Mouse (Mus musculus) lung, adult 2 months (tissue): ENCODE results near the gene Bend5. TPM values are rescaled to one million over a fixed set of nuclear protein-coding genes. Genes with fewer than 3 reads are reported as not detected.

Experiments
- DNase-seq: peaks from one replicate; pipeline ENCODE4 v3.0.0; 2022
- H3K4me1 ChIP-seq: fragments of 200-500 bp; 2 replicates; pipeline ENCODE4 v1.6.1; 2011; ENCODE audit warnings: low read length; ENCODE audit not compliant: control insufficient read depth, insufficient read depth
- H3K4me3 ChIP-seq: fragments of 200-500 bp; replicated peaks from 2 replicates; pipeline ENCODE3; 2011; ENCODE audit warnings: low read depth, mild to moderate bottlenecking, control low read depth, low read length; ENCODE audit errors: extremely low read depth
- CTCF ChIP-seq: fragments of 200-500 bp; IDR thresholded peaks from 2 replicates; pipeline ENCODE4 v1.5.1; 2011; ENCODE audit warnings: mild to moderate bottlenecking, low read length, control low read depth; ENCODE audit not compliant: insufficient read depth
- POLR2A ChIP-seq: fragments of 200-500 bp; IDR thresholded peaks from 2 replicates; pipeline ENCODE4 v1.6.1; 2011; ENCODE audit warnings: low read depth, mild to moderate bottlenecking, control low read depth, low read length, borderline replicate concordance; ENCODE audit errors: extremely low read depth
- WGBS: fragments of 180-500 bp; shearing (Covaris S2); methylation state at CpG from one replicate; pipeline ENCODE4 v1.1.7; 2018; 5-methylcytosine and 5-hydroxymethylcytosine counted together
- polyA plus RNA-seq: library from polyadenylated mRNA; depleted of rRNA; stranded (reverse); fragments of >200 nt; gene quantifications from 2 replicates; pipeline ENCODE4 v1.2.3, GENCODE M21; 2012

Bend5 gene
- polyA plus RNA-seq, 1 experiment = 4.0 TPM

DNA sequence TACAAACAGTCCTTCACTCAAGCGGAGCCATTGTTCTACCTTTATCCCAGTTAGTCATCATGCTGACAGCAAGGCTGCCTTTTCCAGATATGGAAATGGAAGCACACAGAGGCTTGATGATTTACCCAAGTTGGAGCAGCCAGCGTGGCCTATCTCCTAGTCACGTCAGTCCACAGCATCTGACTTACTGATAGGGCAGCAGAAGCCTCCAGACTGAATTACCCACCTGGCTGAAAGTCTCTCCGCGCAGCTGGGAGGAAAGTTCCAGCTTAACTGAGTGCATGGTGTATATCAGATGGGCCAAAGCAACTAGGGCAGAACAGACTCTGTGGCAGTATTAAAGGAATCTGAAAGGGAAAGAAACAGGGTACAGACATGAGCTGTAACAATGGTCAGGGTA is 68.7 kb downstream of the Bend5 start:
- H3K4me1 ChIP-seq = no peaks in the 10 kb centered on the region
- H3K4me3 ChIP-seq = no peak overlapping the region
- no peak for TF ChIP-seq POLR2A
- no peak for TF ChIP-seq CTCF
- no peak for DNase-seq
- 83% methylated on average over 5 of the region's 5 CpGs for WGBS

DNA sequence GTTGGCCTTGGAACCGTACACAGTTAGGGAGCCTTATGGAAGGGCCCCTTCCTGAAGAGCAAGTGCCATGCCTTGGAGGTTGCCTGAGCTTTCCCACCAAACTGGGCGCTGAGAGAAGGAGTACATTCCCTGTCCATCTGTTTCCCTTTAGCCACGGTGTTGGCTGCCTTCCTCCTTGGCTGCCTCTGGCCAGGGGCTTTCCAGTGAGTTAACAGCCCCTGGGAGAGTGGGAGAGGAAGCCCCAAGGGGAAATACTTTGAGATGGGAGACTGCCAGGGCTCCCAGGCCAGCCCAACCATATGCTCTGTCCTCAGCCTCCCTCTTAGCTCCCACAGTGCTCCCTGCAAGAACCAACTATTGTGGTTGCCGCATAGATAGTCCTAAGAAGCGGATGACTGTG is 70.4 kb downstream of the Bend5 start:
- 44% methylated on average over 5 of the region's 5 CpGs for WGBS
- TF ChIP-seq CTCF (no peak), POLR2A (no peak)

DNA sequence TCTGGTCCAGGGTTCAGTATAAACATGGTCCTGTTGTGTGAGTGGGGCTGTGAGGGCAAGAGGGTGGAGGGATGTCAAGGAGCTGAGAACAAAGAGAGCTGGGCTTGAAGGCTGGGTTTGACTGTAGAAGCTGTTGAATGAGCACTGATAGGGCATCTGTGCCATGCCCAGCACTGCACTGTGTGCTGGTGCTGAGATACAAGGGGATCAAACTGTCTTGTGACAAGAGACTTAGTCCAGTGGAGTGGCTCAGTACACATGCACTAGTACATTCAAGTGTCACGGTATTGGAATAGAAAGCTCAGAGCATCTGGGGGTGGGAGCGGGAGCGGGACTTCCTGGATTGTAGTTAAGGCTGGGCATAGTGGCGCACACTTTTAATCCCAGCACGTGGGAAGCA is 71.4 kb downstream of the Bend5 start:
- 67% methylated on average over 5 of the region's 5 CpGs for WGBS
- DNase-seq = no peak
- no peaks in the 10 kb centered on the region for H3K4me1 ChIP-seq
- TF ChIP-seq POLR2A (no peak), CTCF (no peak)
- H3K4me3 ChIP-seq = no peak overlapping the region

More for the DNA sequence above, 70.4 kb downstream of the Bend5 start:
- no peaks in the 10 kb centered on the region for H3K4me1 ChIP-seq
- H3K4me3 ChIP-seq = no peak overlapping the region
- no peak for DNase-seq

DNA sequence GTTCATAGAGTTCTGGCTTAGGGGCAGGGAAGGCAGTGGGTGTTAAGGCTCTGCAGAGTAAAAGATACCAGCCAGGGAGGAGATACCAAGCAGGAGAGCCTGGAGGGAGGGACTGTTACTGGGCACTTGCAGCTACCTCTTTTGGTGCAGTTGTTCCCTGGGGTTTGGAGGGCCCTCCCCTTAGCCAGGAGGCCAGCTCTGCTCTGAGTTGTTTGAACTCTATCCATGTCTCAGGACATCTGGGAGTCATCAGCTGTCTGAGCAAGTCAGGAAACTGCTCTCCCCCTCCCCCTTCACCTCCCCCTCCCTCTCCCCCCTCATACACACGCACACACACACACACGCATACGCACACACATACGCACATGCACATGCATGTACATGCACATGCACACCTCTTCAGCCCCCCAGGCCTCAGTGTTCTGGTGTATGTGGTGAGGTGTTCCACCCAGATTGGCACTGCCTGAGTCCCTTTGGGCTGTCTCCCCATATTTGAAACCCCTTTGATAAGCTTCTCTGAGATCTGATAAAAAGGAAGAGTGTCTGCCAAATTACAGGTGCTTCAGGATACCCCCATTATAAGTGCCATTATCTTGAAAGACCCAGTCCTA is 72.5 kb downstream of the Bend5 start:
- H3K4me1 ChIP-seq = no peaks in the 10 kb centered on the region
- 90% methylated on average over 4 of the region's 4 CpGs for WGBS
- DNase-seq = no peak
- H3K4me3 ChIP-seq = no peak overlapping the region
- TF ChIP-seq POLR2A = no peak
- TF ChIP-seq CTCF = no peak

DNA sequence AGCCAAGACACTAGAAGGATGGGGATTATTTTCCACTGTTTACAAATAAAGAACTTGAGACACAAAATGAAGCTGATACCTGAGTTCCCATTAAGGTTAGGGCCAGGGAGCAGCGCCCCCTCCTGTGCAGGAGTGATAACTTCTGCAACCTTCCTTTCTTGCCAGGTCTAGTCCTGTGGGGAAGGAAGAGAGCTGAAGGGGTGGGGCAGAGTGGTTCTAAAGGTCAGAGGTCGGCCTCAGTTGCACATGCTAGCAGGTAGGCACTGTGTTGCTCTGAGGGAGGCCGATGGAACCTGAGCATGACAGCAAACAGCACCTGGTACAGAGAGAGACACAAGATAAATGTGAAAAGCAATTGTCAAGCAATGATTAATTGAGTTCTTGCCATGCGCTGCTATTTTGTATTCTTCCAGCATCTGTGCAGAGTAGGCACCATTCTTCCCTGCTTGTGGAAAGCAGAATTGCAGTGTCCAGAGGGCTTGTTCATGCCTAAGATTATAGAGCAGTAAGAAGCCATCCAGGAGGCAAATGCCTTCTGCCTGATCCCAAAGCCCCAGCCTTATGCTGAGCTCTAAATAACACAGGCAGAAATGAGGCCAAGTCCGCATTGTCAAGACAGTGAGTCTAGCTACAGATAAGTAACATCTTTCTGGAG is 79.1 kb downstream of the Bend5 start:
- 60% methylated on average over 5 of the region's 5 CpGs for WGBS
- TF ChIP-seq CTCF (peak; percentile 43), POLR2A (no peak)
- no peaks in the 10 kb centered on the region for H3K4me1 ChIP-seq
- no peak overlapping the region for H3K4me3 ChIP-seq
- no peak for DNase-seq

DNA sequence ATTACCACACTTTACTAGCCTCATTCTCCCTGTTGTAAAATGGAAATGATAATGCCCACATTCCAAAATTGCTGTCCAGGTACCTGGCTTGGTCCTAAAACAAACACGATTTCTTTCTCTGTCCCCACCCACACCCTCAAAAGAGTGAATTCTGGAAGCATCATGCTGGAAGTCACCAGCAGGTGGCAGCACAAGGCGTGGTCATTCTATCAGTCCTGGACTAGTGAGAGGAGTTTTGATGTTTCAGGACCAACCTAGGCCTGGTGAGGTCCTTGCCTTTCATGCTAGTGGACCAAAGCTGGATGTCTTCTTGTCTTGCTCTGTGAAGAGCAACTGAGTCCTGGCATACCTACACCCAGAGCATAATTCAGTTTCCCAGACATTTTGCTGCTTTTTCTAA is 81.1 kb downstream of the Bend5 start:
- WGBS = 4% methylated on average over 2 of the region's 2 CpGs
- Histone ChIP-seq H3K4me3 (no peak overlapping the region), H3K4me1 (no peaks in the 10 kb centered on the region)
- peak; percentile 83 for TF ChIP-seq CTCF
- TF ChIP-seq POLR2A = no peak
- peak; percentile 59 for DNase-seq

DNA sequence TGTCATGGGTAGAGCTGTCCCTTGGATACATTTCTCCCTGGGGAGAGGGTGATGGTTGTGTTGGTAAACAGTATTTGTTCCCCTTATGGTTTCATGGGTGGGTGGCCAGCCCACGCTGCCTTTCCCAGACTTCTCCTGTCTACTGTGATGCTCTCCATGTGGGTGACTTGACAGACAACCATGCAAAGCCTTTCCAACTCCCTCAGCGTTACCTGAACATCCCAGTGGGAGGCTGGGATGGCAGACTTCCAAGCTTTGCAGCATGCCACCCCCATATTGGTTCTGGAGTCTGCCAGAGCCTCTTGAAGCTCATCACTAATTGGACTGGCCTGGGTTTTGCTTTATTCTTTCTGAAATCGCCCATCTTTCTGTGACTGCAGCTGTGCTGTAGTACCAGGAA is 83.9 kb downstream of the Bend5 start:
- H3K4me1 ChIP-seq = no peaks in the 10 kb centered on the region
- no peak overlapping the region for H3K4me3 ChIP-seq
- 55% methylated on average over 3 of the region's 3 CpGs for WGBS
- no peak for DNase-seq
- TF ChIP-seq POLR2A (no peak), CTCF (no peak)

DNA sequence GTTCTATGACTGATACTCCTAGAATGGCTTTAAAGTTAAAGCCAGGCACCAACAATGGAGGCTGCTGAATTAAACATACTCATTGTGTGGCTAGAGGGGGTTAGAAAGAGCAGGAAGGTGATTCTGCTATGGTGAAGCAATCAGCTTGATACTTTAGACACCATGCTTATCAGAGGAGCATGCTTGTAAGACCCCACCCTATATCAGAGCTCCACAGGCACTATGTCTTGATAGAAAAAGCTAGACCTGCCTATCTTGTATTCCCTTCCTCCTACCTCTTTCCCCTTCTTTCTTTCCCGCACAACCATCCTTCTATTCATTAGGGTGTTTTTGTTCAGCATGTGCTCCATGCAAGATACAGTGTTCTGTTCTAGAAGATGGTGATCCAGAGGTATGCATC is 86.6 kb downstream of the Bend5 start:
- WGBS = 77% methylated on average over 1 of the region's 1 CpGs
- no peak for TF ChIP-seq CTCF
- no peak for TF ChIP-seq POLR2A
- H3K4me1 ChIP-seq = no peaks in the 10 kb centered on the region
- no peak for DNase-seq
- no peak overlapping the region for H3K4me3 ChIP-seq

DNA sequence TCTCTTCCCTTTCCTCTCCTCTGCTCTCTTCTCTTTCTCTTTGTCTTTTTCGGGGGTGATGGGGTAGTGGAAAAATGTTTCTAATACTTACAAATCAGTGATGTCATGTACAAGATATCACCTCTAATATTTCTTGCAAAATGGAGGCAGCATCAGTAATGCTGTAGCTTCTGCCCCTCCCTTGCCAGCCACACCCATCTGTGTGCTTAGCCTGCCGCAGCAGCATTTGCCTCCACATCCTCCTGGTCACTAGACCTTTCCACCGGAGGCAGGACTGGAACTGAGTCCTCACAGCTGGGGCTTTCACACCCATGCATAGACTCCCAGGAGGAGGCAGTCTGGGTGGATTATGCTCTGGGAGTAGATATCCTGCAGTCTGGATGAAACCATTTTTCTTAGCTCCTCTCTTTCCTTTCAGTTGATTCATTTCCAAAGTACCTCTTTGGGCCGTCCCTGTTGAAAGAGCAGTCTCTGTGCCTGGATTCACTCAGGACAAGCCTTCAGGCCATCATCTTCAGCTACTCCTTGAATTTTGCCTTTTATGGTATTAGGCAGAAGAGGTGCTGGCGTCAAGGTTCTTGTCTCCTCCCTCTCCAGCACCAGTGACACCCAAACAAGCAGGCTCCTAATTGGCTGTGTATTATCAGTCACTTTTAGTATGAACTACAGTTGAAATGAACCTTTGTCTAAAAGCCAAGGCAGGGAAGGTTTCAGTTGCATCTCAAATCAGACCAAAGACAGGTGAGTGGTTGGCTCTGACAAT is 88.3 kb downstream of the Bend5 start:
- no peaks in the 10 kb centered on the region for H3K4me1 ChIP-seq
- 61% methylated on average over 5 of the region's 5 CpGs for WGBS
- no peak for DNase-seq
- H3K4me3 ChIP-seq = no peak overlapping the region
- TF ChIP-seq POLR2A = no peak
- TF ChIP-seq CTCF = no peak

DNA sequence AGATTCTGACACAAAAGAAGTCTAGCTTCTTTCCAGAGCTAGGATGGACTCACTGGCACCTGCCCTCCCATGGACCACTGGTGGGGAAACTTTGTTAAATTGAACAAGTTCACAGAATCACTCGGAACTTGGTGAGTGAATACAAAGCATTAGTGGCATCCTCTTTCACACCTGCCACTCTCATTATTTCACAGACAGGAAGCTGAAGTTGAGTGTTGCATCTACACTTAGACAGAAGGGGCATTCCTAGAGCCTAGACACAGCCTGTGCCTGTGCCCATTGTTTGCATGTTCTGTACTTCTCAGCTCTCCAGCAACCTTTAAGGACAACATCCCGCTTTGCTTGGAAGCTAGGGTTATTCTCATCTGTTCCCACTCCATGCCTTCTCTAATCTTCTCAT is 90.1 kb downstream of the Bend5 start:
- Histone ChIP-seq H3K4me1 (no peaks in the 10 kb centered on the region), H3K4me3 (no peak overlapping the region)
- WGBS = 78% methylated on average over 2 of the region's 2 CpGs
- no peak for TF ChIP-seq CTCF
- TF ChIP-seq POLR2A = no peak
- no peak for DNase-seq
